Mouse (Mus musculus): ENCODE data around the gene Med12.
"Not testable (repeated sequence)": the region's sequence is repeated elsewhere in the genome, so short reads cannot be mapped to it uniquely, and the experiment has no call there.

Gene Med12

DNA sequence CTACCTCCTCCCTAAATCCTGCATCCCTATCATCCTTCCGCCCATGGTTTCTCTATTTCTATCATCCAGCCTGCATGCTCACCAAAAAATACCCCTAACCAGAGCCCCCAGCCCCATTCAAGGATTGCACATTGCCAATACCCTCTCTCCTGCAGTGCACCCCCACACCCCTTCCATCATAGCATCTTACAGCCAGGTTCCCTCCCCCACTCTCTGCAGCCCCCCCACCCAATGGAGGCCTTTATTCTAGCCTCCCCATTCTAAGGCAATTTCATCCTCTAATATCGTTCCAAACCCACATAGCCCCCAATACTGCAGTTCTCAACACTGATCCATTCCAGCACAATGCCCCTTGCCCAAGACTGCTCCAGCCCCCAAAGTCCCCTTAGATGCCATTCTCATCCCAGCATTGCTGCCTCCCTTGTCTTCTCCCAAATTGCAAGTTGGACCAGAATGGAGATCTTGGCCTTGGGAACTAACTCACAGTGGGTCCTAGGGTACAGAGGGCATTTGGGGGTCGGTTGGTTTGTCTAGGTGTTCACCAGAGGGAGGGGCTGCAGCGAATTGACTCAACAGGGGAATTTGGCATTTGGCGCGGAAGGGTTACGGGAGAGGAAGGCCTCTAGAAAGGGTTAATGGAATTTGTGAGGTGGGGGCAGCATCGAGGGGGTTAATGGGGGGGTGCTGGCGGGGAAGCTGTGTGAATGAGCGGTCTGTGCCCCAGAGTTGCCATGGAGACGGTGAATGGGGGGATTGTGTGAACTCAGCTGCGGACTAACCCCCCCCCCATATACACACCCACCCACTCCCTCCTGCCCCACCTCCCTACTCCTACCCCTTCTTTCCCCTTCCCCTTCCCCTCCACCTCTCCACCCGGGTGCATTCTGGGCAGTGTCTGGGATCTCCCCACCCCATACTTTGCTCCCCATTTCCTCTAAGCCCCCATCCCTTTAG lies 25.9 kb downstream of the Med12 start:
- ATAC-seq (ENCODE audit: low TSS enrichment), result no peak

DNA sequence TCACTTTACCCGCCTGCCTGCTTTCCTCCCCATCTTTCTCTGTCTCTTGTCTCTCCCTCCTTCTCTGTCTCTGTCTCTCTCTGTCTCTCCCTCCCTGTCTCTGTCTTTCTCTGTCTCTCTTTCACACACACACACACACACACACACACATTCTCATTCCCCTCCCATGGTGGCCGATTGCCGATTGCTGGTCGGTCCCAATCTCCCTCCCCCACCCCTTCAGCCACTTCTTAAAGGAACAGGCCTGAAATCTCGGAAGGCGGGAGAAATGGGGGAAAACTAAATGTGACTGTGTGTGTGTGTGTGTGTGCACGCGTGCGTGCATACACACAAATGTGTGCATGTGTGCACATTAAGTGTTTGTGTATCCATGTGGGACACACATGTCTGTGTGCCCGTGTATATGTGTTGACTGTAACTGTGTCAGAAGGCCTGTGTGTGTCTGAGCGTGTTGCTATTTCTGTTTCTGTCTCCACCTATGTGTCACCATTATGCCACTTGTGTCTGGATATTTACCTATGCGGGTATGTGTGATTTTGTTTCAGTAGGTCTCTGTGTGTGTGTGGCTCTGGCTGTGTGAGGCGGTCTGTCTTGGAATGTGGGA lies 26.7 kb downstream of the Med12 start:
- ATAC-seq (ENCODE audit: low TSS enrichment), result 0 out of 2 replicates have a peak, but pooled peaks have one; percentile 12

DNA sequence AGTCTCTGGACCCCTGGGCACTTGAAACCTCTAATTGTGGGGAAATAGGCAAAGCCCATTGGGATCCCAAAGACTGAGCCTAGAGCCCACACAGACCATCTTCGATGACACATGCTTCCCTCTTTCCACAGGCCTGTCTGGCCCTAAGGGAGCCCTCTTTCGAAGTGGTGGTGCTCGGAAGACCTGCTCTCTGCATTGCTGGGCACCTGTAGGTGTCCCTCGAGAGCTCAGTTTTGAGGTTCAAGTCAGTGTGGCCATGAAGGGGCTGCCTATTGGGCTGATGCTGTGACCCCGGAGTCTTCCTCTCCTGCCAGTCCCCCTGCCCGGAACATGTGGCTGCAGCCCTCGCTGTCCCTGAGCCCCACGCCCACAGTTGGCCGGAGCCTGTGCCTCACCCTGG lies 27.8 kb downstream of the Med12 start:
- ATAC-seq (ENCODE audit: low TSS enrichment), result peak; percentile 36; the same call in 1 of the 2 replicates

DNA sequence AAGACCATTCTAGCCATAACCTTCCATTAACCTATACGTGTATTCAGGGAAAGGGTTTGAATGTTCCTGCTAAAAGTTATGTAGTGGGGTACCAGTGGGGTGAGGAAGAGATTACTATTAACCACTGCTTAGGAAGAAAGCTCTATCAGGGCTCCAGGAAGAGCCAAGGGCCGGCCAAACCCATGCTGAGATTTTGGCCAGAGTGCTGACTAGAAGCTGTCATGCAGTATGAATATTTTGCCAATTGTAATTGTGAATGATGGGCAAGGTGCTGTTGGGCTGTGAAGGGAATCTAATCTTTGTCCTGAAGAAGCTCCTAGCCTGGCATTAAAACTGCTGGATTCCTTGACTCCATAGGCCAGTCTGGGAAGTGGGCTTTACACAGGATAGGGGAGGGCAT lies 30.8 kb downstream of the Med12 start:
- ATAC-seq (ENCODE audit: low TSS enrichment), result no peak

DNA sequence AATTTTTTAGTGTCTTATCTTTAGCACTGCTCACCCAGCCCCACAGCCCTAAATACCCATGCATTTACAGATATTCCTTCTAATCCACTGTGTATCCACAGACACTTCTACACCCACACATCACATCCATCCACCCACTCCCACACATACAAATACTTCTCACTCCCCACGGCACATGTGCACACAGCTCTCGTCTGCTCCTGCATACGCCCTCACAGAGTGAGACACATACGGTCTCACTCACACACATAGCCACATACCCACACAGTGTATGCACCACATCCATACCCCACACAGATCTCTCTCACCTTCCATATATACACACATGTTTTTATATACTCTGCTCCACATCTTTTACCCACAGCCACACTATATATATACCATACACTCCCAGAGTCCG lies 35.5 kb downstream of the Med12 start:
- peak; percentile 52 for ATAC-seq (ENCODE audit: low TSS enrichment)

DNA sequence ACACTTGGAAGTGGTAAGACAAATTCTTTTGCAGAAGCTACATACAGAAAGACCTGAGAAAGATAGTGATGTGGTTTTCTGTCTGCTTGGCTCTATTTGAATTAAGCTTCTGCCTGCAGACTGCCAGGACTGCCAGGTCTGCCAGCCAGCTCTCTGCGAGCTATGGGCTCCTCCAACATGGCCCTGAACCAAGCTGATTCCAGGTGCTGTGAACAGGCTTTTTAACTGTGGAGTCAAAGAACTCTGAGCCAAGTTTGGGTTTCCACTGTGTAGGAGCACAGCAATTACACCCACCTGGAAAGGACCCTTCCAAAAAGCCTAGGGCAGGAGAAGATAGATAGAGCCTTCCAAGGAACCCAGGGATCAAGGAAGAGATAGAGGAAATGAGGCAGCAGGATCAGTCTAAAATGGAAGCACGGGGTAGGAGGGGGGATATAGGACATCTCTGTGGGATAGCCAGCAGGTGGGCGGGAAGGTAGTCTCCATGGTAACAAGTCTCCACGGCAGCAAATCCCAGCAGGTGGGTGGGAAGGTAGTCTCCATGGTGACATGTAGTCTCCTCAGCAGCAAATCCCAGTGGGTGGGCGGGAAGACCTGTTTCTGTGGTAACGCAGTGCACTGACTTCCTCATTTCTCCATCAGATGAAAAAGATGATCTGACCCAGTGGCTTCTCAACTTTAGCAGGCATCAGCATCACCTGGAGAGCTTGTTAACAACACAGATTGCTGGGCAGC lies 40.0 kb downstream of the Med12 start:
- peak; percentile 79 for ATAC-seq (ENCODE audit: low TSS enrichment)

DNA sequence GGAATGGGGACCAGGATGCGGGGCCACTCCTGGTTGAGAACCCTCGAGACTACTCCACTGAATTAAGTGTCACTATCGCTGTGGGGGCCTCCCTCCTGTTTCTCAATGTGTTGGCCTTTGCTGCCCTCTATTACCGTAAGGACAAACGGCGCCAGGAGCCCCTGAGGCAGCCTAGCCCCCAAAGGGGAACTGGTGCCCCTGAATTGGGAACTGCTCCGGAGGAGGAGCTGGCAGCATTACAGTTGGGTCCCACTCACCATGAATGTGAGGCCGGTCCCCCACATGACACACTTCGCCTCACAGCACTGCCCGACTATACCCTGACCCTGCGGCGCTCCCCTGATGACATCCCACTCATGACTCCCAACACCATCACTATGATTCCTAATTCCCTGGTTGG lies 45.9 kb downstream of the Med12 start:
- ATAC-seq (ENCODE audit: low TSS enrichment), result no peak

DNA sequence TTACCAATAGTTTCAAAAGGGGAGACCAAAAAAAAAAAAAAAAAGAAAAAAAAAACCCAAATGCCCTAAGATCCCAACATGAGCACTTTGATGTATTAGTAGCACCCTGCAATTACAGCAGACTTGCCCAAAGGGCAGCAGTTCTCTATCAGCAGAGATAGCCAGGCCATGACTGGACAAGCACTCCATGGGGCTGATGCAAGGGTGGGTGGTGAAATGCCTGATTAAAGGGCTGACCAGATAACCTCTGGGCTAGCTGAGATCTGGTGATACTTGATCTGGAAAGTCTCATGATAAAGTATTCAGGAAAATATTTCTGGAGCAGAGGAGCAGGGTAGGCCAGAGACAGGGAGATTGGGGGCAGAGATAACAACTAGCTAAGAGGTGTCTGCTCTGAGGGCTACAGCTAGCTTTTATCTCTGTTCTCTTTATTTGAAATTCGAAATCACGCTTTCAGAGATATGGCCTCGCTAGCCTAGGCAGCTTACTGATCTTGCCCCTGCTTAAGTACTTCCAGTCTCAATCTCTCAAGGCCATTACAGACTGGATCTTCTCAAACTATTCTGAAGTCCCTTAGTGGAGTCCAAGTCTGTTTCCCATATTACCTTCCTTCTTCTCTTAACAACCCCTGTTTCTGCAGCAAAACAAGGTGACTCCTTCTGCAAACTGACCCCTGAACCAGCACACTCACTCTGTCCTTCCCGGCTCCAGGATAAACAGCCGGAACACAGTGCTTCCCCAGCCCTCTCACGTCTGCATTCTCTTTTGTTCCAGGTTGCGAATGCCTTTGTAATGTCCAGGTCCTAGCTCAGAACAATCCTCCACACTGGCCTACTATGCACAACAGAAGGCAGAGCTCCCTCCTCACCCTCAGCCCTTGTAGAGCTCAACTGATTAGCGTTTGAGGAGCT lies 52.4 kb downstream of the Med12 start:
- ATAC-seq (ENCODE audit: low TSS enrichment), result no peak

DNA sequence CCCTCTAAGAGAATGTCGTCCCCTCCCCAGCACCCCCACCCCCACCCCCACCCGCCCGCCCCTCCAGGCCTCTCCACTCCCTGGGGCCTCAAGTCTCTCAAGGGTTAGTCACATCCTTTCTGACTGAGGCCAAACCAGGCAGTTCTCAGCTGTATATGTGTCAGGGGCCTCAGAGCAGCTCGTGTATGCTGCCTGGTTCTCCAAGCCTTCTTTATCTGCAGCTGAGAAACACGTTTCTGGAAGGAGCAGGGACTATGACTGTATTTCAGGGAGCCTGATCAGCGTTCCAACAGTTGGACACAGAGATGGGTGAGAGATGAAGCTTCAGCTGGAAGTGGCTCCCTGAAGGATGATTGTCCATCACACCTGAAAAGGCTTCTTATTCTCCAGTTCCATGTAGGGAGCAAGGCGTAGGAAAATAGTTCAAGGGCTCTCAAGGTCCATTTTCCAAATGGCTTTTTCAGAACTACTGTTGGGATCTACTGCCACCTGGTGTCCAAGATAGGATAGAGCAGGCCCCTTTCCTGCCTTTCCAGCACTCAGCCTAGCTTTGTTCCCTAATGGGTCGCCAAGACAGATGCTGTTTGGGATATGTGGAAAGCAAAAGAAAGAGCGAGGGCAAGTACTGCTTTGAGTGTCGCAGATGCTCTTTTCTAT lies 55.7 kb downstream of the Med12 start:
- peak; percentile 22 for ATAC-seq (ENCODE audit: low TSS enrichment)

DNA sequence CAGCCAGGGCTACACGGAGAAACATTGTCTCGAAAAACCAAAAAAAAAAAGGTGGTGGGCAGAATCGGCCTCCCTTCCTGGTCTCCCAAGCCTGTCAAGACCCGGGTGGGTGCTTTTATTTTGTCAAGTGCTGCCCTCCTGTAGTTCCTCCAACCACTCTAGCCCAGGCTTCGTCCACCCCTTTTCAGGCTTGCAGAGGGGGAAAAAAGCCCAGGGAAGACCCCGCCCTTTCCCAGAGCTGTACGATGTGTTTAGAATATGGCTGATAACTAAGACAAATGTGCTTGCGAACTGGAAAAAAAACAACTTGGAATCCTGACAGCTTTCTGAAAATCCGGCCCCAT lies 58.2 kb downstream of the Med12 start:
- ATAC-seq (ENCODE audit: low TSS enrichment), result no peak

DNA sequence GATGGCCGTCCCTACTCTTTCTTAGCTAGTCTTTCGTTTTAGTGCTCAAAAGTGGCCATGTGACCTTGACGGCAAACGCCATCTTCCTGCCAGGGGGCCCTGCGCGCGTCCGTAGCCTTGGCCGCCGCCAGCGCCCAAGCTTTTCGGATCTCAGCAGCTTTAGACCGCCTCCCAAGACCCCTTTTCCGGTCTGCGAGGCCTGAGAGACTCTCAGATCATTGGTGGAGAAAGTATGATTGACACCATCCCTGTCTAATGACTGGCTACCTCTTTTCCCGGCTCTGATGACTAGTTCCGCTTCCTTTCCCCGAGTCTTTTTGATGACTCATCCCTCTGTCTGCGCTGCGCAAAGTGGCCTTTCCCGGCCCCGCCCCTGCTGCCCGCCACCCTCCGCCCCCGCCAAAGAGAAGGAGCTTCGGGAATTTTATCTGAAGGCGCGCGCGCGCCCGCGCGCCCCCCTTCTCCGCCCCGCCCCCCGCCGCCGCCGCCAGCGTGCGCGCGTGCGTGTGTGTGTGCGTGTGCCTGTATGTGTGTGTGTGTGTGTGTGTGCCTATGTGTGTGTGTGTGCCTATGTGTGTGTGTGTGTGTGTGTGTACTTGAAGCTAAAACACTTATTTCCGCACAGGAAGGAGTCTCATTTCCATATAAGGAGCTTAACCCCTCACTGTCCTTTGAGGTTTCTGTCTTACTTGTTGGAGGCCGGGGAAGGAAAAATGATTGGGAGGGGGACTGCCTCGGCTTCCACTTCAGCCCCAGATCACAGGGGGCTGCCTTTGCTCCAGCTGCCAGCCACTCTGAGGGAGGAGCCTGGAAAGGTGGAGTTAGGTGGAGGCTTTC lies 58.8 kb downstream of the Med12 start:
- peak; percentile 97 for ATAC-seq (ENCODE audit: low TSS enrichment)

DNA sequence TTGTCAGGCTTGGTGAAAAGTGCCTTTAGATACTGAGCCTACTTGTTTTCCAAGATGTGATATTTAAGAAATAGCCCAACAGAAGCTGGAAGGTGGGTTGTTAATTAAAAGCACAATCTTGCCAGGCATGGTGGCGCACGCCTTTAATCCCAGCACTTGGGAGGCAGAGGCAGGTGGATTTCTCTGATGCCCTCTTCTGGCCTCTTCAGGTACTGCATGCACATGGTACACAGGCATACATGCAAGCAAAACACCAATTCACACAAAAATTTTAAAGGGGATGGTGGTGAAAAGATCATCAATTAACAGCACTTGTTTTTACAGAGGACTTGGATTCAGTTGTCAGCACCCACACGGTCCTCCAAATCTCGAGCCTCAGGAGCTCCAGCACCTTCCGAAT lies 60.8 kb downstream of the Med12 start:
- no peak for ATAC-seq (ENCODE audit: low TSS enrichment)

DNA sequence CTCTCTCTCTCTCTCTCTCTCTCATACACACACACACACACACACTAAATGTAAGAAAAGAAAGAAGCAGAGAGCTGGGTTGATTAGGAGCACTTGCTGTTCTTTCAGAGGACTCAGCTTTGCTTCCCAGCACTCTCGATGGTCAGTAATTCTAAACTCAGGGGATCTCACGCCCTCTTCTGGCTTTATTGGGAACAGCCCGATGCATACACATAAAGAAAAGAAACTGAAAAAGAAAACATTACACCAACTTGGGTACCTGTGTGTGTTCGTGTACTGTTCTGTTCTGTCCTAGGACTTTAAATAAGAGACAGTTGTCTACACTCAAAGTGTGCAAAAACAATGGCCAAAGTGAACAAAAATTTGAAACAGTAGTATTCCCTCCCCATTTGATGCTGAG lies 64.8 kb downstream of the Med12 start:
- no peak for ATAC-seq (ENCODE audit: low TSS enrichment)

DNA sequence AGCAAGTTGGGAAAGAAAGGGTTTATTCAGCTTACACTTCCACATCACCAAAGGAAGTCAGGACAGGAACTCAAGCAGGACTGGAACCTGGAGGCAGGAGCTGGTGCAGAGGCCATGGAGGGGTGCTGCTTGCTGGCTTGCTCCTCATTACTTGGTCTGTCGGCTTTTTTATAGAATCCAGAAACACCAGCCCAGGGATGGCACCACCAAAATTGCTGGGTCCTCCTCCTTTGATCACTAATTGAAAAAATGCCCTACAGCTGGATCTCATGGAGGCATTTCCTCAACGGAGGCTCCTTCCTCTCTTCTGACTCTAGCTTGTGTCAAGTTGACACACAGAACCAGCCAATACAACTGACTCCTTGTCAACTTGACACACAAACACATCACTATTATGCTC lies 69.0 kb downstream of the Med12 start:
- not testable (repeated sequence) for ATAC-seq (ENCODE audit: low TSS enrichment)

DNA sequence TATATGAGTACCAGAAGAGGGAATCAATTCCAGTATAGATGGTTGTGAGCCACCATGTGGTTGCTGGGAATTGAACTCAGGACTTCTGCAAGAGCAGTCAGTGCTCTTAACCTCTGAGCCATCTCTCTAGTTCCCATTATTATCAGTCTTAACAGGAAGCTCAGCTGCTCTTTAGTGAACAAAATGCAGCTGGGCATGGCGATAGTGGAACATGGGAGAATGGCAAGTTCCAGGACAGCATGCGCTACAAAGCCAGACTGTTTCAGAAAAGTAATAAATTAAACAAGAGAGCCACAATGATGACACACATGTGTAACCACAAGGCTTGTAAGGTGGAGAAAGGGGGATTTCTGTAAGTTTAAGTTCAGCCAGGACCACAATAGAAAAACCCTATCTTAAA lies 71.6 kb downstream of the Med12 start:
- no peak for ATAC-seq (ENCODE audit: low TSS enrichment)

DNA sequence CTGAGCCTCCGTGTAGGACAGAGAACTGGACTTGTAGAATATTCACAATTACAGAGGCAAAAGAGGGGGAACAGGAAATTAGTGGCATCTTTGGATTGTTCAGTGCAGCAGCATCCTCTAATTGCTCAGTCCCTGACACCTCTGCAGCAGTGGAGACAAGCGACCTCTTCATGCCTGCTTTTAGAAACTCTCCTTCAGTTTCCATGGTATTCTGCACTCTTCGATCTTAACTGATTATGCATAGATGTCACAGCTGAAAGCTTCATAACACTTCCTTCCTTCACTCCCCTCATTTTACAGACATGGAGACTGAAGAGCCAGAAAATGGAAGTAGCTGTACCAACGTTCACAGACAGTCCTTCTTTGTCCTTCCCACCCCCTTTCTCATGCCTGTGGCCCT lies 72.6 kb downstream of the Med12 start:
- peak; percentile 64 for ATAC-seq (ENCODE audit: low TSS enrichment)
